In genomic region chr1:191394126-191394525, GRCm38 (mm10) we compare ENCODE assay signal across 9 mouse cellular contexts. TPM values are rescaled to one million over a fixed set of nuclear protein-coding genes. Genes with fewer than 3 reads are reported as not detected.
DNase-seq lines count a peak whose midpoint lies in the region; ATAC-seq and TF ChIP-seq lines count a peak whose summit lies in the region.
"Had no signal": no experiment of that assay in that cellular context is flagged by ENCODE, and none has a peak within 500 bp of the region (broad histone marks: within the 10 kb centered on the region; RNA-seq: fewer than 3 reads in every experiment).

No protein-coding gene starts in this region.

- WGBS in kidney, embryonic 14.5 days, result 55% methylated on average over 2 of the region's 2 CpGs
- WGBS in intestine, embryonic 16.5 days, result 63% methylated on average over 2 of the region's 2 CpGs

- no peak for TF ChIP-seq POLR2A in bone marrow macrophage, adult 2 months (IDR thresholded peaks at IDR 0.05; ENCODE audit: borderline replicate concordance, low read depth, low read length)

- TF ChIP-seq CTCF in bone marrow macrophage, adult 2 months (IDR thresholded peaks at IDR 0.05; ENCODE audit: low read depth, low read length), result no peak

- ATAC-seq in kidney, embryonic 14.5 days (ENCODE audit: low FRiP score, low TSS enrichment), result no peak
- ATAC-seq in intestine, embryonic 16.5 days, result no peak

- H3K27ac ChIP-seq in kidney, embryonic 14.5 days (ENCODE audit: low read depth, low read length), result no peak overlapping the region
- H3K27ac ChIP-seq in bone marrow macrophage, adult 2 months (ENCODE audit: insufficient read depth, low read depth, low read length), result no peak overlapping the region
- H3K27ac ChIP-seq in intestine, embryonic 16.5 days (ENCODE audit: low read length), result no peak overlapping the region

- DNase-seq in kidney, adult 18-20 months, result no peak
- DNase-seq in lung, postnatal 25 days (ENCODE audit: low spot score), result peak; percentile 27
- no peak for DNase-seq in T-cell, adult 2 months (ENCODE audit: low spot score)
- no peak for DNase-seq in right cerebral cortex, postnatal 36 days (ENCODE audit: low spot score in 2 of 2)
- no peak for DNase-seq in adrenal gland, postnatal 4 days (ENCODE audit: low spot score in 2 of 2)
- DNase-seq: thymus, postnatal 14 days had no signal

- H3K4me3 ChIP-seq in kidney, embryonic 14.5 days (ENCODE audit: low read length), result no peak overlapping the region
- H3K4me3 ChIP-seq in bone marrow macrophage, adult 2 months (ENCODE audit: insufficient read depth, low read length), result peak overlapping the region; percentile 39
- peak overlapping the region; percentile 23; the same call in 1 of the 2 replicates for H3K4me3 ChIP-seq in intestine, embryonic 16.5 days (ENCODE audit: low read length)

- H3K27me3 ChIP-seq in kidney, embryonic 14.5 days (ENCODE audit: control insufficient read depth, insufficient read depth, low read length), result no peaks in the 10 kb centered on the region
- H3K27me3 ChIP-seq in intestine, embryonic 16.5 days (replicated peaks; ENCODE audit: control insufficient read depth, insufficient read depth, low read length), result no peaks in the 10 kb centered on the region

- 0 out of 2 replicates have a peak, but pooled peaks cover 3% of the 10 kb centered on the region for H3K4me1 ChIP-seq in kidney, embryonic 14.5 days (ENCODE audit: control insufficient read depth, insufficient read depth, low read length)
- peaks cover 9% of the 10 kb centered on the region for H3K4me1 ChIP-seq in bone marrow macrophage, adult 2 months (ENCODE audit: control insufficient read depth, insufficient read depth, low read length)
- peaks cover 2% of the 10 kb centered on the region; the same call in 1 of the 2 replicates for H3K4me1 ChIP-seq in intestine, embryonic 16.5 days (ENCODE audit: control insufficient read depth, insufficient read depth, low read length)

- H3K36me3 ChIP-seq in kidney, embryonic 14.5 days (ENCODE audit: control insufficient read depth, insufficient read depth, low read length), result no peaks in the 10 kb centered on the region
- H3K36me3 ChIP-seq in intestine, embryonic 16.5 days (ENCODE audit: control insufficient read depth, insufficient read depth, low read length), result no peaks in the 10 kb centered on the region

- no peak overlapping the region for H3K9ac ChIP-seq in kidney, embryonic 14.5 days (ENCODE audit: low read depth, low read length)
- H3K9ac ChIP-seq in intestine, embryonic 16.5 days (ENCODE audit: low read depth, low read length), result no peak overlapping the region

- H3K9me3 ChIP-seq in kidney, embryonic 14.5 days (ENCODE audit: control insufficient read depth, low read length), result no peaks in the 10 kb centered on the region
- no peaks in the 10 kb centered on the region for H3K9me3 ChIP-seq in intestine, embryonic 16.5 days (ENCODE audit: control insufficient read depth, low read length)

- peak overlapping the region; percentile 62 for H3K4me2 ChIP-seq in kidney, embryonic 14.5 days (replicated peaks; ENCODE audit: low read depth, low read length)
- peak overlapping the region; percentile 26 for H3K4me2 ChIP-seq in intestine, embryonic 16.5 days (ENCODE audit: low read depth, low read length)

RNA-seq across cellular contexts. Expression of gene Ppp2r5a, which starts 8.9 kb away (rescaled TPM):
- 24.6 and 25.0 TPM in 2 replicates for polyA plus RNA-seq in kidney, embryonic 14.5 days (2014; fragmentation: Nextera tagmentation; extraction: Ambion mirVana)
- polyA plus RNA-seq in bone marrow macrophage, adult 2 months (2012; ENCODE audit: insufficient read depth, insufficient read length, missing spikeins), result 113 and 117 TPM in 2 replicates
- polyA plus RNA-seq in intestine, embryonic 16.5 days (2015; fragmentation: Nextera tagmentation; extraction: Ambion mirVana), result 11.3 and 11.8 TPM in 2 replicates
- total RNA-seq in adrenal gland, postnatal 4 days (2021), result 100 to 1,000 TPM; 105 to 107 TPM
